10 mouse cellular contexts compared by ENCODE assay signal in genomic region chr10:25199510-25200353, GRCm38 (mm10).
DNase-seq lines count a peak whose midpoint lies in the region; ATAC-seq lines count a peak whose summit lies in the region.
"Had no signal": no experiment of that assay in that cellular context is flagged by ENCODE, and none has a peak within 500 bp of the region (broad histone marks: within the 10 kb centered on the region; RNA-seq: fewer than 3 reads in every experiment).

No protein-coding gene starts in this region.

- H3K36me3 ChIP-seq in forebrain, embryonic 12.5 days (replicated peaks), result no peaks in the 10 kb centered on the region
- no peaks in the 10 kb centered on the region for H3K36me3 ChIP-seq in heart, embryonic 13.5 days
- no peaks in the 10 kb centered on the region for H3K36me3 ChIP-seq in limb, embryonic 13.5 days
- H3K36me3 ChIP-seq in midbrain, embryonic 11.5 days (ENCODE audit: control insufficient read depth, insufficient read depth, low read length), result no peaks in the 10 kb centered on the region
- H3K36me3 ChIP-seq in stomach, embryonic 15.5 days, result no peaks in the 10 kb centered on the region

- H3K27ac ChIP-seq in forebrain, embryonic 12.5 days, result 0 out of 2 replicates have a peak overlapping the region, but pooled peaks have one; percentile 25
- H3K27ac ChIP-seq in heart, embryonic 13.5 days (replicated peaks), result peak overlapping the region; percentile 20; the same call in 1 of the 2 replicates
- H3K27ac ChIP-seq in limb, embryonic 13.5 days, result 0 out of 2 replicates have a peak overlapping the region, but pooled peaks have one; percentile 6
- H3K27ac ChIP-seq in midbrain, embryonic 11.5 days (ENCODE audit: low read depth, low read length), result no peak overlapping the region
- H3K27ac ChIP-seq in stomach, embryonic 15.5 days, result peak overlapping the region; percentile 61

- H3K4me1 ChIP-seq in forebrain, embryonic 12.5 days, result peaks cover 7% of the 10 kb centered on the region
- peaks cover 38% of the 10 kb centered on the region for H3K4me1 ChIP-seq in heart, embryonic 13.5 days
- peaks cover 23% of the 10 kb centered on the region for H3K4me1 ChIP-seq in limb, embryonic 13.5 days
- H3K4me1 ChIP-seq in midbrain, embryonic 11.5 days (ENCODE audit: control insufficient read depth, insufficient read depth, low read length), result no peaks in the 10 kb centered on the region
- 0 out of 2 replicates have a peak, but pooled peaks cover 6% of the 10 kb centered on the region for H3K4me1 ChIP-seq in stomach, embryonic 15.5 days

- WGBS in forebrain, embryonic 12.5 days, result 15% methylated on average over 32 of the region's 32 CpGs
- whole genome bisulfite sequencing in heart, embryonic 13.5 days, result 13% methylated on average over 32 of the region's 32 CpGs
- 14% methylated on average over 32 of the region's 32 CpGs for WGBS in limb, embryonic 13.5 days
- WGBS in midbrain, embryonic 11.5 days, result 15% methylated on average over 32 of the region's 32 CpGs
- WGBS in stomach, embryonic 15.5 days, result 12% methylated on average over 32 of the region's 32 CpGs

- no peaks in the 10 kb centered on the region for H3K9me3 ChIP-seq in forebrain, embryonic 12.5 days
- H3K9me3 ChIP-seq in heart, embryonic 13.5 days, result no peaks in the 10 kb centered on the region
- no peaks in the 10 kb centered on the region for H3K9me3 ChIP-seq in limb, embryonic 13.5 days
- H3K9me3 ChIP-seq in midbrain, embryonic 11.5 days (ENCODE audit: control insufficient read depth, low read length), result no peaks in the 10 kb centered on the region
- H3K9me3 ChIP-seq in stomach, embryonic 15.5 days, result no peaks in the 10 kb centered on the region

- peak; percentile 96 for ATAC-seq in cerebellum, adult (ENCODE audit: insufficient number of reproducible peaks, low FRiP score, low TSS enrichment)
- peak; percentile 86 for ATAC-seq in forebrain, embryonic 12.5 days (ENCODE audit: low FRiP score)
- no peak for ATAC-seq in heart, embryonic 13.5 days (ENCODE audit: extremely low read depth, insufficient number of reproducible peaks, low FRiP score, low TSS enrichment)
- peak; percentile 77 for ATAC-seq in limb, embryonic 13.5 days (ENCODE audit: low FRiP score, low read depth)
- peak; percentile 92 for ATAC-seq in midbrain, embryonic 11.5 days (ENCODE audit: low FRiP score)
- ATAC-seq in stomach, embryonic 15.5 days (ENCODE audit: insufficient read depth, low FRiP score, low read depth), result peak; percentile 63; the same call in 1 of the 2 replicates

- H3K27me3 ChIP-seq in forebrain, embryonic 12.5 days, result 0 out of 2 replicates have a peak, but pooled peaks cover 10% of the 10 kb centered on the region
- no peaks in the 10 kb centered on the region for H3K27me3 ChIP-seq in heart, embryonic 13.5 days (replicated peaks)
- H3K27me3 ChIP-seq in limb, embryonic 13.5 days, result no peaks in the 10 kb centered on the region
- no peaks in the 10 kb centered on the region for H3K27me3 ChIP-seq in midbrain, embryonic 11.5 days (ENCODE audit: control insufficient read depth, insufficient read depth, low read length)
- H3K27me3 ChIP-seq in stomach, embryonic 15.5 days (replicated peaks), result no peaks in the 10 kb centered on the region
- H3K27me3 ChIP-seq: CH12.LX had no signal

- peak overlapping the region; percentile 43 for H3K4me3 ChIP-seq in forebrain, embryonic 12.5 days (replicated peaks)
- H3K4me3 ChIP-seq in heart, embryonic 13.5 days, result peak overlapping the region; percentile 52
- peak overlapping the region; percentile 50 for H3K4me3 ChIP-seq in limb, embryonic 13.5 days
- peak overlapping the region; percentile 30 for H3K4me3 ChIP-seq in midbrain, embryonic 11.5 days (ENCODE audit: low read depth, low read length)
- H3K4me3 ChIP-seq in stomach, embryonic 15.5 days (replicated peaks), result peak overlapping the region; percentile 50
- H3K4me3 ChIP-seq: myocyte had no signal

- H3K4me2 ChIP-seq in forebrain, embryonic 12.5 days, result peak overlapping the region; percentile 63
- peak overlapping the region; percentile 72 for H3K4me2 ChIP-seq in heart, embryonic 13.5 days
- peak overlapping the region; percentile 85 for H3K4me2 ChIP-seq in limb, embryonic 13.5 days (replicated peaks)
- H3K4me2 ChIP-seq in midbrain, embryonic 11.5 days, result peak overlapping the region; percentile 57
- H3K4me2 ChIP-seq in stomach, embryonic 15.5 days, result peak overlapping the region; percentile 85

- H3K9ac ChIP-seq in forebrain, embryonic 12.5 days, result peak overlapping the region; percentile 53; the same call in 1 of the 2 replicates
- peak overlapping the region; percentile 77 for H3K9ac ChIP-seq in heart, embryonic 13.5 days
- peak overlapping the region; percentile 69 for H3K9ac ChIP-seq in limb, embryonic 13.5 days
- peak overlapping the region; percentile 57 for H3K9ac ChIP-seq in midbrain, embryonic 11.5 days (ENCODE audit: low read length)
- peak overlapping the region; percentile 34 for H3K9ac ChIP-seq in stomach, embryonic 15.5 days

- DNase-seq in CD4-positive helper T cell, adult 2 months (ENCODE audit: low read depth, low spot score), result peak; percentile 19
- peak; percentile 9 for DNase-seq in kidney, adult 9 months
- peak; percentile 93 for DNase-seq in midbrain, embryonic 11.5 days (ENCODE audit: low spot score, missing footprints)

Comparison
In these comparisons a context has a peak if more than half of its experiments do, and no peak if none do; other contexts are left out.
1. DNase-seq: peak in every context shown above with its lines; median percentile 93 in midbrain, embryonic 11.5 days; 19 in CD4-positive helper T cell, adult 2 months; 9 in kidney, adult 9 months.